Mouse (Mus musculus) CH12.LX (cell line): ENCODE results near the gene Slc35f3. TPM values are rescaled to one million over a fixed set of nuclear protein-coding genes. Genes with fewer than 3 reads are reported as not detected.

Experiments
- DNase-seq: peaks from one replicate; pipeline ENCODE4 v3.0.0-alpha.2; 2013; ENCODE audit errors: extremely low read depth
- H3K27ac ChIP-seq: 2 replicates; pipeline ENCODE4 v1.5.1; 2012; ENCODE audit warnings: low read depth, mild to moderate bottlenecking, control low read depth, moderate library complexity; ENCODE audit not compliant: insufficient read depth
- H3K27me3 ChIP-seq: replicated peaks from 2 replicates; pipeline ENCODE3; 2012; ENCODE audit warnings: inconsistent platforms
- H3K36me3 ChIP-seq, 2 experiments: replicated peaks in 1 of 2; 2 replicates each; pipeline versions ENCODE3 to v1.6.1; 2012; ENCODE audit warnings: inconsistent platforms in 1 of 2, low read length in 1 of 2, mild to moderate bottlenecking in 1 of 2, mixed read lengths in 1 of 2, moderate library complexity in 1 of 2; ENCODE audit not compliant: control insufficient read depth in 1 of 2, insufficient read depth in 1 of 2
- H3K4me1 ChIP-seq, 2 experiments: 2 replicates each; pipeline ENCODE4 v1.6.1; 2012; ENCODE audit warnings: inconsistent platforms in 1 of 2, moderate library complexity in 1 of 2; ENCODE audit not compliant: insufficient read depth in 2 of 2, control insufficient read depth in 1 of 2
- H3K4me2 ChIP-seq: 2 replicates; pipeline ENCODE4 v1.6.1; 2012; ENCODE audit warnings: low read depth, mild to moderate bottlenecking, control low read depth; ENCODE audit not compliant: poor library complexity, insufficient read depth, severe bottlenecking
- H3K4me3 ChIP-seq, 3 experiments: fragments of 150-350 bp in 1 of 3; sonication (generic) in 1 of 3; replicated peaks in 1 of 3; 2 replicates each; pipeline versions ENCODE3 to v1.5.1; 2011 to 2012; ENCODE audit warnings: low read depth in 2 of 3, low read length in 2 of 3, mild to moderate bottlenecking in 2 of 3, moderate library complexity in 2 of 3, control low read depth in 1 of 3, improper control_type of control experiment in 1 of 3, inconsistent platforms in 1 of 3, mixed read lengths in 1 of 3; ENCODE audit not compliant: poor library complexity in 1 of 3
- H3K79me2 ChIP-seq: replicated peaks from 2 replicates; pipeline ENCODE4 v1.6.1; 2012; ENCODE audit warnings: mild to moderate bottlenecking, moderate library complexity; ENCODE audit not compliant: control insufficient read depth, poor library complexity, insufficient read depth, severe bottlenecking; ENCODE audit errors: extremely low read depth
- H3K9ac ChIP-seq: 2 replicates; pipeline ENCODE4 v1.6.1; 2012; ENCODE audit warnings: low read depth, mild to moderate bottlenecking, control low read depth, moderate library complexity; ENCODE audit not compliant: insufficient read depth
- H3K9me3 ChIP-seq: replicated peaks from 2 replicates; pipeline ENCODE3; 2012; ENCODE audit warnings: low read length, inconsistent platforms, mixed read lengths
- CHD1 ChIP-seq: IDR thresholded peaks from 2 replicates; pipeline ENCODE4 v1.6.1; 2012; ENCODE audit warnings: low read depth, low read length, improper control_type of control experiment, inconsistent platforms
- E2F4 ChIP-seq: IDR thresholded peaks from 2 replicates; pipeline ENCODE4 v1.6.1; 2011; ENCODE audit warnings: low read depth, low read length, improper control_type of control experiment; ENCODE audit not compliant: insufficient replicate concordance
- ELF1 ChIP-seq: IDR thresholded peaks from 2 replicates; pipeline ENCODE4 v1.6.1; 2014; ENCODE audit warnings: low read depth, mild to moderate bottlenecking, inconsistent platforms, low read length, improper control_type of control experiment
- IRF4 ChIP-seq: IDR thresholded peaks from 2 replicates; pipeline ENCODE4 v1.6.1; 2014; ENCODE audit warnings: low read depth, mild to moderate bottlenecking, inconsistent platforms, low read length, improper control_type of control experiment
- JUN ChIP-seq: IDR thresholded peaks from 2 replicates; pipeline ENCODE4 v1.6.1; 2011; ENCODE audit warnings: low read depth, mild to moderate bottlenecking, low read length, improper control_type of control experiment, moderate library complexity; ENCODE audit not compliant: insufficient read depth
- MAZ ChIP-seq: IDR thresholded peaks from 2 replicates; pipeline ENCODE4 v1.6.1; 2012; ENCODE audit warnings: low read depth, mild to moderate bottlenecking, inconsistent platforms, low read length, improper control_type of control experiment, moderate library complexity
- MXI1 ChIP-seq: IDR thresholded peaks from 2 replicates; pipeline ENCODE4 v1.6.1; 2011; ENCODE audit warnings: mild to moderate bottlenecking, low read depth, low read length, improper control_type of control experiment
- POLR2A ChIP-seq: IDR thresholded peaks from 2 replicates; pipeline ENCODE4 v1.6.1; 2011; ENCODE audit warnings: low read depth, mild to moderate bottlenecking, improper control_type of control experiment, low read length
- SIN3A ChIP-seq: IDR thresholded peaks from 2 replicates; pipeline ENCODE4 v1.6.1; 2012; ENCODE audit warnings: low read length, improper control_type of control experiment, inconsistent platforms
- SMC3 ChIP-seq: IDR thresholded peaks from 2 replicates; pipeline ENCODE4 v1.6.1; 2011; ENCODE audit warnings: low read depth, low read length, improper control_type of control experiment
- UBTF ChIP-seq: IDR thresholded peaks from 2 replicates; pipeline ENCODE4 v1.6.1; 2012; ENCODE audit warnings: low read depth, mild to moderate bottlenecking, inconsistent platforms, low read length, improper control_type of control experiment, moderate library complexity
- USF1 ChIP-seq: IDR thresholded peaks from 2 replicates; pipeline ENCODE4 v1.6.1; 2014; ENCODE audit warnings: low read depth, mild to moderate bottlenecking, inconsistent platforms, low read length, improper control_type of control experiment
- dilution Hi-C: fragments of 300-500 bp; cut with MboI; formaldehyde crosslinking; loops from 2 replicates; pipeline ENCODE4 v1.14.3; 2020; ENCODE audit warnings: low sequenced_read_pairs; ENCODE audit not compliant: extremely low pct_unique_long_range_greater_than_20kb, extremely low pct_ligation_motif_present
- in situ Hi-C: fragments of 300-500 bp; cut with MboI; formaldehyde crosslinking; loops from 3 replicates; pipeline ENCODE4 v1.14.3; 2019; ENCODE audit warnings: low sequenced_read_pairs, low pct_ligation_motif_present, low pct_unique_long_range_greater_than_20kb, mixed read lengths
- polyA plus RNA-seq: library from polyadenylated mRNA; unstranded; fragments of >175 nt; gene quantifications from 2 replicates; pipeline ENCODE4 v1.2.1, GENCODE M21; 2012; ENCODE audit warnings: low read depth; ENCODE audit not compliant: insufficient read length
- total RNA-seq, 2 experiments: library from RNA; depleted of rRNA; stranded (reverse); fragments of 300-350 nt in 1 of 2; fragments of >200 nt in 1 of 2; gene quantifications; 2 replicates each; pipeline ENCODE4 v1.2.3; 2012 to 2014

The Slc35f3 gene
- total and polyA plus RNA-seq, 3 experiments, result 0.20 TPM; not detected in 2

GRCm38 (mm10) chr8:126379580-126379979, 81.2 kb downstream of the Slc35f3 start:
- Histone ChIP-seq H3K4me3 (no peak overlapping the region), H3K4me2 (no peak overlapping the region), H3K9me3 (no peaks in the 10 kb centered on the region), H3K27ac (no peak overlapping the region), H3K36me3 (no peaks in the 10 kb centered on the region), H3K27me3 (peaks cover 92% of the 10 kb centered on the region), H3K4me1 (peaks cover 0 to 2% of the 10 kb centered on the region in 2 experiments; a peak in 1 of 4 replicates), H3K9ac (no peak overlapping the region), H3K79me2 (no peaks in the 10 kb centered on the region)
- TF ChIP-seq SIN3A (no peak), MAZ (no peak), ELF1 (no peak), E2F4 (no peak), USF1 (no peak)
- no peak for DNase-seq
- dilution Hi-C loops, result no loop called here
- in situ Hi-C loops, result loop anchor here (25.0 kb wide), 2 partner anchors 117 to 417 kb away; no protein-coding TSS in a partner anchor

GRCm38 (mm10) chr8:126380141-126380540, 81.8 kb downstream of the Slc35f3 start:
- peaks cover 90% of the 10 kb centered on the region for H3K27me3 ChIP-seq
- no peak overlapping the region for H3K9ac ChIP-seq
- no peak for DNase-seq
- H3K4me2 ChIP-seq, result no peak overlapping the region
- H3K9me3 ChIP-seq, result no peaks in the 10 kb centered on the region
- H3K36me3 ChIP-seq, result no peaks in the 10 kb centered on the region
- TF ChIP-seq CHD1, result no peak
- no peak for TF ChIP-seq ELF1
- H3K4me1 ChIP-seq, result peaks cover 0 to 2% of the 10 kb centered on the region in 2 experiments; a peak in 1 of 4 replicates
- in situ Hi-C loops (loop anchor here (25.0 kb wide), 2 partner anchors 118 to 418 kb away; no protein-coding TSS in a partner anchor), dilution Hi-C loops (no loop called here)
- no peak overlapping the region for H3K4me3 ChIP-seq
- no peaks in the 10 kb centered on the region for H3K79me2 ChIP-seq
- H3K27ac ChIP-seq, result no peak overlapping the region

GRCm38 (mm10) chr8:126381299-126381698, 82.9 kb downstream of the Slc35f3 start:
- no peak overlapping the region for H3K4me2 ChIP-seq
- dilution Hi-C loops (no loop called here), in situ Hi-C loops (loop anchor here (25.0 kb wide), 2 partner anchors 119 to 419 kb away; no protein-coding TSS in a partner anchor)

More at GRCm38 (mm10) chr8:126381299-126381698, 82.9 kb downstream of the Slc35f3 start:
- no peak overlapping the region for H3K27ac ChIP-seq
- H3K4me1 ChIP-seq, result peaks cover 0 to 2% of the 10 kb centered on the region in 2 experiments; a peak in 1 of 4 replicates
- H3K27me3 ChIP-seq, result peaks cover 89% of the 10 kb centered on the region
- H3K79me2 ChIP-seq, result no peaks in the 10 kb centered on the region
- no peaks in the 10 kb centered on the region for H3K36me3 ChIP-seq
- H3K4me3 ChIP-seq, result no peak overlapping the region
- TF ChIP-seq UBTF, result no peak
- no peak for TF ChIP-seq IRF4
- TF ChIP-seq SMC3, result no peak
- no peak for TF ChIP-seq JUN
- no peak for TF ChIP-seq USF1
- TF ChIP-seq POLR2A, result no peak
- no peak for TF ChIP-seq MXI1
- TF ChIP-seq E2F4, result no peak
- H3K9me3 ChIP-seq, result no peaks in the 10 kb centered on the region
- DNase-seq, result no peak
- H3K9ac ChIP-seq, result no peak overlapping the region
